Mouse (Mus musculus): Measurements from ENCODE around the gene Tas2r143. TPM values are rescaled to one million over a fixed set of nuclear protein-coding genes. Genes with fewer than 3 reads are reported as not detected.

Gene Tas2r143
- total and polyA plus RNA-seq, 2 experiments from 2014 or later: not detected

DNA sequence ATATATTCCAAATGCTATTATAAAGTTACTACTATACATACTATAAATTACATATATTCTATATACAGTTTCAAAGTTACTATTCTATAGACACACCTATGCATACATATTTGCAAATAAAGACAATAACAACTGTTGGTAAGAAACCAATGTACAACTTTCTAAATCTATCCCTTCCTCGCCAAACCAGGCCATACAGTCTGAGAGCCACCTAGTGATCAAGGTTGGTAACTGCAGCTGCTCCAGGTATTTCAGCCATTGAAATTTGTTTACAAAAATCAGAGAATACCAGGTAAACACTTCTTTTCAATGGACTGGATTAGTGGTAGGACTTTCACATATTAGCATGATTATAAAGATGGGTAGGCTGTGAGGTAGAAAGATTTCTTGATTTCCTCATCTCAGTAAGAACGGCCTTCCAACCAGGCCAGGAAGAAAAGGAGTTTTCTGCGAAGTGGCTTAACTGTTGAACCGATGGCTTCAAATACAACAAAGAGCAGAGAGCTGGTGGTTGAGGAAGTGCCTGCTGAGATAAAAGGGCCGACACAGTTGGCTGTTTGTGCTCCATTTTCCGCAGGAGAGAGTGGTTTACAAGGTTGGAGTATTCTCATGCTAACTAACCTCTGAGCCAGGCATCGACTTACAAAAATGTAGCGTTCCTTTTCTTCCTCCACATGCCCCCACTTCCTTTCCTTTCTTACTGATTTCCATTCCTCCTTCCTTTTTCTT lies 19.5 kb upstream of the Tas2r143 start:
- Histone ChIP-seq H3K27me3 (ENCODE audit: insufficient read depth, low read length) (no peaks in the 10 kb centered on the region), H3K36me3 (ENCODE audit: insufficient read depth) (no peaks in the 10 kb centered on the region), H3K27ac (ENCODE audit: low read depth, low read length) (no peak overlapping the region), H3K4me1 (ENCODE audit: insufficient read depth) (no peaks in the 10 kb centered on the region), H3K4me3 (ENCODE audit: low read depth, low read length) (no peak overlapping the region), H3K9me3 (ENCODE audit: low read length) (no peaks in the 10 kb centered on the region), H3K9ac (no peak overlapping the region), H3K4me2 (ENCODE audit: low read depth) (no peak overlapping the region)
- WGBS: 5% methylated on average over 8 of the region's 8 CpGs
- DNase-seq: peak; percentile 66
- peak; percentile 82 for TF ChIP-seq CTCF (IDR thresholded peaks at IDR 0.05; ENCODE audit: low read depth)
- ATAC-seq: peak; percentile 27; the same call in 1 of the 2 replicates

DNA sequence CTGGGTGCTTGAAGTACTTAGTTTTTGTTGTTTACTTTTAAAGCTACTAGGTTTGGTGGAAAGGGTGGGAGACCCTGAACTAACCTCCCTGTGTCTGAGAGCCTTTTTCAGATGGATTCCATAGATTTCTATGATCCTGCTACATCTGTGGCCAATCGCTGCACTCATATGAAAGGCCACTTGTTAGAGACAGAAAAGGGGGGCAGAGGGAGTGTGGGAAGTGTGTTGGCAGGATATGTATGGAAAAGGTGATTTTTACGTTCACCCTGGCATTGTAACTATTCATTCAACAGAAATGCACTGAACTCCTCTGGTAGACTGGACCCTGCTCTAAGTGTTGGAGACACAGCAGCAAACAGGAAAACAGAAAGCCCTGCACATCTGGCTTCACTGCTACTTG lies 18.8 kb upstream of the Tas2r143 start:
- H3K4me2 ChIP-seq (ENCODE audit: low read depth): no peak overlapping the region
- DNase-seq: no peak
- no peak overlapping the region for H3K27ac ChIP-seq (ENCODE audit: low read depth, low read length)
- no peak overlapping the region for H3K4me3 ChIP-seq (ENCODE audit: low read depth, low read length)
- no peaks in the 10 kb centered on the region for H3K36me3 ChIP-seq (ENCODE audit: insufficient read depth)
- no peaks in the 10 kb centered on the region for H3K4me1 ChIP-seq (ENCODE audit: insufficient read depth)
- no peak for ATAC-seq
- H3K9me3 ChIP-seq (ENCODE audit: low read length): no peaks in the 10 kb centered on the region
- 23% methylated on average over 2 of the region's 2 CpGs for WGBS
- no peak for TF ChIP-seq CTCF (IDR thresholded peaks at IDR 0.05; ENCODE audit: low read depth)
- H3K27me3 ChIP-seq (ENCODE audit: insufficient read depth, low read length): no peaks in the 10 kb centered on the region
- H3K9ac ChIP-seq: no peak overlapping the region

DNA sequence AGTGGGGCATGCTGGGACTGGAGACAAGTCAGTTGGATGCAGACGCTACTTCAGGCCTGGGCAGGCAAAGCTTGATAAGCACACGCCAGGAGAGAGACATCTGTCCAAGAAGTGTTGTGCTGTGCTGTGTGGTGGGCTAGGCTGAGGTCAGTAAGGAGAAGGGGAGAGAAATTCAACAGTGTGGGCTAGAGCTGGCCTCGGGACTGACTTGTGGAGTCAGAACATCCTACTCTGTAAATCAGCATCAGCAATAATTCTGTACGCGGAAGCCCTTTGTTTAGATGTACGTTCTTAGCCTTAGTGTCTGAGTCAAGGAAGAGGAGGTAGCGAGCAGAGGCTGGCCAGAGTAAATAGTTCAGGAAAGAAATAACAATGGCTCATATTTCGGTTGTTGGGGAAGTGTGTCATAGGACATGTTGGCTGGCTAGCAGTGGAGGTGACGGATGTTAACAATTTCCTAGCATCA lies 18.1 kb upstream of the Tas2r143 start:
- ATAC-seq: no peak
- no peak for DNase-seq
- TF ChIP-seq CTCF (IDR thresholded peaks at IDR 0.05; ENCODE audit: low read depth): no peak
- H3K9me3 ChIP-seq (ENCODE audit: low read length): no peaks in the 10 kb centered on the region
- no peaks in the 10 kb centered on the region for H3K4me1 ChIP-seq (ENCODE audit: insufficient read depth)
- no peak overlapping the region for H3K9ac ChIP-seq
- 79% methylated on average over 9 of the region's 9 CpGs for WGBS
- no peak overlapping the region for H3K27ac ChIP-seq (ENCODE audit: low read depth, low read length)
- no peaks in the 10 kb centered on the region for H3K27me3 ChIP-seq (ENCODE audit: insufficient read depth, low read length)
- H3K4me3 ChIP-seq (ENCODE audit: low read depth, low read length): no peak overlapping the region
- H3K36me3 ChIP-seq (ENCODE audit: insufficient read depth): no peaks in the 10 kb centered on the region
- no peak overlapping the region for H3K4me2 ChIP-seq (ENCODE audit: low read depth)

DNA sequence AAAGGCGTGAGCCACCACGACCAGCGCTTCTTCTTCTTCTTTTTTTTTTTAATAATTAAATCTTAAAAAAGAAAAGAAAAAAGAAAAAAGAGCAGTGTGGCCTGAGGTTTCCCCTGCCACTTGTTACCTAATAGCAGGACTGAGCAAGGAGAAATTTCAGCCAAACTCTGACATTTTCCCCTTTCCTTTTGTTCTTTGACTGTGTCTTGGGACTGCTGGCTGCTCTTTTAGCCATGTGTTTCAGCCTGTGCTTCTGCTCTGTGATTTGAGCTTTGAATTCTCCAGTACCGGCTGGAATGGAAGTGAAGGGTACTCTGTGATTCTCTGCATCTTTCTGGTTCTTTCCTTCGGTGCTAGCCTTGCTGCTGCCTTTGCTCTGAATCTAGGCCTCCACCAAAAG lies 16.7 kb upstream of the Tas2r143 start:
- Histone ChIP-seq H3K27me3 (ENCODE audit: insufficient read depth, low read length) (no peaks in the 10 kb centered on the region), H3K4me3 (ENCODE audit: low read depth, low read length) (no peak overlapping the region), H3K9ac (no peak overlapping the region), H3K4me1 (ENCODE audit: insufficient read depth) (no peaks in the 10 kb centered on the region), H3K27ac (ENCODE audit: low read depth, low read length) (no peak overlapping the region), H3K4me2 (ENCODE audit: low read depth) (no peak overlapping the region), H3K36me3 (ENCODE audit: insufficient read depth) (no peaks in the 10 kb centered on the region), H3K9me3 (ENCODE audit: low read length) (no peaks in the 10 kb centered on the region)
- no peak for TF ChIP-seq CTCF (IDR thresholded peaks at IDR 0.05; ENCODE audit: low read depth)
- no peak for ATAC-seq
- no peak for DNase-seq
- 87% methylated on average over 5 of the region's 5 CpGs for WGBS

DNA sequence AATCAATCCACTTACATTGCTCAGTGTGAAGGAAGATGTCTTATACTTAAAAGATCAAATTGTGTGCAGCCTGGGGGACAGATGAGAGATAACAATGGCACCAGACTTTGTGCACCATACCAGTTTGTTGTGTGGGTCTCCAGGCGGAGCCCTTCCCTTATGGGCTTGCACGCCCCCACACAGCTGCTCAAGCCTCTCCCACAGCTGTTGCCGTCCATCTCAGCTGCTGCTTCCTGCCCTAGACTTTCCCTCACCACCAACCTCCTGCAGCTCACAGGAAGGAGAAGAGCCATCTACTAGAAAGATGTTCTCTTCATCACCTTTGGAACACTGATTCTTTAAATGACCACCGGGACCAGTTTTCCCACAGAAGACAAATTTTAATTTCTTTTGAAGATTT lies 14.4 kb upstream of the Tas2r143 start:
- no peaks in the 10 kb centered on the region for H3K36me3 ChIP-seq (ENCODE audit: insufficient read depth)
- no peak overlapping the region for H3K4me3 ChIP-seq (ENCODE audit: low read depth, low read length)
- H3K9me3 ChIP-seq (ENCODE audit: low read length): no peaks in the 10 kb centered on the region
- DNase-seq (no peak), ATAC-seq (no peak)
- H3K27me3 ChIP-seq (ENCODE audit: insufficient read depth, low read length): no peaks in the 10 kb centered on the region
- H3K4me1 ChIP-seq (ENCODE audit: insufficient read depth): no peaks in the 10 kb centered on the region
- WGBS: 84% methylated on average over 4 of the region's 4 CpGs
- no peak for TF ChIP-seq CTCF (IDR thresholded peaks at IDR 0.05; ENCODE audit: low read depth)
- no peak overlapping the region for H3K9ac ChIP-seq
- H3K4me2 ChIP-seq (ENCODE audit: low read depth): no peak overlapping the region
- H3K27ac ChIP-seq (ENCODE audit: low read depth, low read length): no peak overlapping the region

DNA sequence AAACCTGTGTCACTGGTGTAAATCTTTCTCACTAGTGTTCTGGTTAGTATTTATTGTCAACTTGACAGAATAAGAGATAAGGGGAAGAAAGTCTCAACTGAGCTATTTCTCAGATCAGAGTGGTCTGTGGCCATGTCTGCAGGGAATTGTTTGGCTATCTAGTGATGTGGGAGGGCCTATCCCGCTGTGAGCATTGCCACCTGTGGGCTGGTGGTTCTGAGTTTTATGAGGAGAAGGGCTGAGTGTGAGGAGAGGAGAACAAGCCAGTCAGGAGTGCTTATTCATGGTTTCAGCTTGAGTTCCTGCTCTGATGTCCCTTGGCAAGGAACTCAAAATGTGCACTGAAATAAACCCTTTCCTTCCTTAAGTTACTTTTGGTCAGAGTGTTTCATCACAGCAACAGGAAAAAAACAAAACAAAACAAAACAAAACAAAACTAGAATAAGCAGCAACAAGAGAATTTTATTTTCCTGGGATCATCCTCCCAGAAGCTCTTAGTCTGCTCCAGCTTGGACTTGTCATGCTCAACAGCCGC lies 8.2 kb upstream of the Tas2r143 start:
- Histone ChIP-seq H3K4me1 (ENCODE audit: insufficient read depth) (no peaks in the 10 kb centered on the region), H3K4me2 (ENCODE audit: low read depth) (no peak overlapping the region), H3K36me3 (ENCODE audit: insufficient read depth) (no peaks in the 10 kb centered on the region), H3K27me3 (ENCODE audit: insufficient read depth, low read length) (no peaks in the 10 kb centered on the region), H3K9me3 (ENCODE audit: low read length) (no peaks in the 10 kb centered on the region), H3K9ac (no peak overlapping the region), H3K27ac (ENCODE audit: low read depth, low read length) (no peak overlapping the region), H3K4me3 (ENCODE audit: low read depth, low read length) (no peak overlapping the region)
- 66% methylated on average over 2 of the region's 2 CpGs for WGBS
- no peak for TF ChIP-seq CTCF (IDR thresholded peaks at IDR 0.05; ENCODE audit: low read depth)
- no peak for ATAC-seq
- DNase-seq: no peak

DNA sequence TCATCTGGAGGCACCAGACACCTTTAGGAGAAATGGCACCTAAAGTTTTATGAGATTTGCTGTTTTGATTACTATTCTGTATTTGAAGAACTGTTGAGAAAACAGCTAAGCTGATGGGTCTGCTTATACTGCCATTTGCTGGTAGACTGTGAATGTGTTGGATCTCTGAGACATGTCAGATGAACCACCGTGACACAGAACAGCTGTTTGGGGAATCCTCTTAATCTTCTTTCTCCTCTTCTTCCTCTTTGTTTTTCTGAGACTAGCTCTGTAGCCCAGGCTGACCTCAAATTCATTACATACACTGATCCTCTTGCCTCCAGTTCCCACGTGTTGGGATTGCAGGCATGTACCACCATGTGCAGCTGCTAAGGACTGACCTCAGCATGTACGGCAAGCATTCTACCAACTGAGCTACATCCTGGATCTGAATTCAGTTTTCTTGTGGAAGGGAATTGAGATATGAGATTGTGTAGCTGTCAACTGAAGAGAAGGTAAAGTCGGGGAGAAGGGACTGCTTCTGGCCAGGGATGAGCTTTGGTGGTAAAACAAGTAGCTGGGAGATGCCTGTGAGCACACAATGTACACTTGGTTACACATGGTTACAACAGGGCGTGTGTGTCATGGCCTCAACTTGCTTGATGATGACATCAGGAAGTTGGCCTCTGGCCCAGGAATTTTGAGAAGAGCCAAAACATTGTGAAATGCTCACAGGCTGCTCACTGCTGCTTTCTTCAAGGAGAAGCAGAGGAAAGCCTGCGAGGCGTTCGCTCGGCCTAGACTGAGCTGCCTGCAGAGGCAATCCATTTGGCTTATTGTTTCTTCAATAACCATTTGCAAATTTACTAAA lies 3.9 kb upstream of the Tas2r143 start:
- DNase-seq (no peak), ATAC-seq (peak; percentile 40)
- no peak overlapping the region for H3K27ac ChIP-seq (ENCODE audit: low read depth, low read length)
- no peak overlapping the region for H3K4me3 ChIP-seq (ENCODE audit: low read depth, low read length)
- H3K4me2 ChIP-seq (ENCODE audit: low read depth): no peak overlapping the region
- no peaks in the 10 kb centered on the region for H3K9me3 ChIP-seq (ENCODE audit: low read length)
- no peaks in the 10 kb centered on the region for H3K27me3 ChIP-seq (ENCODE audit: insufficient read depth, low read length)
- no peaks in the 10 kb centered on the region for H3K36me3 ChIP-seq (ENCODE audit: insufficient read depth)
- no peak overlapping the region for H3K9ac ChIP-seq
- no peak for TF ChIP-seq CTCF (IDR thresholded peaks at IDR 0.05; ENCODE audit: low read depth)
- 55% methylated on average over 9 of the region's 9 CpGs for WGBS
- H3K4me1 ChIP-seq (ENCODE audit: insufficient read depth): no peaks in the 10 kb centered on the region
